Mouse (Mus musculus) liver (tissue): ENCODE results near the gene Bpifb2.
"Not testable (repeated sequence)": the region's sequence is repeated elsewhere in the genome, so short reads cannot be mapped to it uniquely, and the experiment has no call there.

Experiments used
- DNase-seq: peaks from one replicate; pipeline ENCODE4 v3.0.0-alpha.2; 2020; ENCODE audit warnings: mixed read lengths

Bpifb2 gene

GRCm38 (mm10) chr2:153874745-153875144, at the start of gene Bpifb2:
TSS of gene Bpifb2 (plus strand) at chr2:153875045.
- no peak for DNase-seq

GRCm38 (mm10) chr2:153825900-153826299, 48.9 kb upstream of the Bpifb2 start:
- not testable (repeated sequence) for DNase-seq

GRCm38 (mm10) chr2:153827171-153827830, 47.5 kb upstream of the Bpifb2 start:
- DNase-seq = no peak

- DNase-seq = no peak
These were observed 46.1 kb upstream of the Bpifb2 start for GRCm38 (mm10) chr2:153828704-153829103.

GRCm38 (mm10) chr2:153833291-153833690, 41.6 kb upstream of the Bpifb2 start:
- DNase-seq = no peak

- no peak for DNase-seq
These were observed 32.0 kb upstream of the Bpifb2 start for GRCm38 (mm10) chr2:153842854-153843253.

GRCm38 (mm10) chr2:153848389-153848788, 26.5 kb upstream of the Bpifb2 start:
- DNase-seq = no peak

- no peak for DNase-seq
These were observed 24.4 kb upstream of the Bpifb2 start for GRCm38 (mm10) chr2:153850351-153851029.

- peak; percentile 37 for DNase-seq
These were observed 23.9 kb upstream of the Bpifb2 start for GRCm38 (mm10) chr2:153851030-153851360.

- DNase-seq = no peak
These were observed 21.3 kb upstream of the Bpifb2 start for GRCm38 (mm10) chr2:153853544-153853943.

- DNase-seq = no peak
These were observed 15.3 kb upstream of the Bpifb2 start for GRCm38 (mm10) chr2:153859581-153859980.

- DNase-seq = no peak
These were observed 14.5 kb upstream of the Bpifb2 start for GRCm38 (mm10) chr2:153860315-153860714.

GRCm38 (mm10) chr2:153860715-153861114, 14.1 kb upstream of the Bpifb2 start:
- DNase-seq = no peak

GRCm38 (mm10) chr2:153861960-153862359, 12.9 kb upstream of the Bpifb2 start:
- no peak for DNase-seq

GRCm38 (mm10) chr2:153870984-153871383, 3.9 kb upstream of the Bpifb2 start, which contains the start of gene Sun5:
TSS of gene Sun5 (minus strand) at chr2:153871084.
- DNase-seq = no peak

GRCm38 (mm10) chr2:153899111-153899510, 24.3 kb downstream of the Bpifb2 start:
- no peak for DNase-seq

- DNase-seq = no peak
These were observed 25.2 kb downstream of the Bpifb2 start, which contains the start of gene Bpifb6 for GRCm38 (mm10) chr2:153900088-153900487. TSS of gene Bpifb6 (plus strand) at chr2:153900388.

GRCm38 (mm10) chr2:153902726-153903125, 27.9 kb downstream of the Bpifb2 start:
- DNase-seq = no peak

GRCm38 (mm10) chr2:153906626-153907025, 31.8 kb downstream of the Bpifb2 start:
- DNase-seq = no peak

- no peak for DNase-seq
These were observed 39.3 kb downstream of the Bpifb2 start for GRCm38 (mm10) chr2:153914151-153914550.

GRCm38 (mm10) chr2:153917930-153918329, 43.1 kb downstream of the Bpifb2 start, which contains the start of gene Bpifb3:
TSS of gene Bpifb3 (plus strand) at chr2:153918230.
- no peak for DNase-seq

- no peak for DNase-seq
These were observed 46.4 kb downstream of the Bpifb2 start for GRCm38 (mm10) chr2:153921246-153921645.

- peak; percentile 55 for DNase-seq
These were observed 55.1 kb downstream of the Bpifb2 start for GRCm38 (mm10) chr2:153929871-153930413.

- no peak for DNase-seq
These were observed 56.3 kb downstream of the Bpifb2 start for GRCm38 (mm10) chr2:153931125-153931524.
